Mouse (Mus musculus): ENCODE measurements around the gene Asb13. TPM values are rescaled to one million over a fixed set of nuclear protein-coding genes. Genes with fewer than 3 reads are reported as not detected.
A peak's percentile ranks its signal among the peaks of the same experiment; 100 is the strongest.

The Asb13 gene
- polyA plus RNA-seq, 1 experiment from 2014 or later, result 10.5 TPM

- H3K4me2 ChIP-seq (replicated peaks), result no peak overlapping the region
- H3K9me3 ChIP-seq, result no peaks in the 10 kb centered on the region
- no peaks in the 10 kb centered on the region for H3K27me3 ChIP-seq
- H3K4me3 ChIP-seq, result no peak overlapping the region
- no peak overlapping the region for H3K27ac ChIP-seq
- no peaks in the 10 kb centered on the region for H3K36me3 ChIP-seq
- no peak for ATAC-seq (ENCODE audit: low FRiP score, low read depth)
- WGBS, result 69% methylated on average over 11 of the region's 11 CpGs
- H3K4me1 ChIP-seq, result peaks cover 3% of the 10 kb centered on the region; the same call in 1 of the 2 replicates
- H3K9ac ChIP-seq, result no peak overlapping the region
Measured at GRCm38 (mm10) chr13:3636797-3637196, 3.0 kb downstream of the Asb13 start.

- ATAC-seq (ENCODE audit: low FRiP score, low read depth), result peak; percentile 73
- H3K4me3 ChIP-seq, result no peak overlapping the region
- WGBS, result 63% methylated on average over 9 of the region's 9 CpGs
- H3K27me3 ChIP-seq, result no peaks in the 10 kb centered on the region
- H3K4me1 ChIP-seq, result no peaks in the 10 kb centered on the region
- H3K36me3 ChIP-seq, result peaks cover 14% of the 10 kb centered on the region
- H3K27ac ChIP-seq, result no peak overlapping the region
- peaks cover 4% of the 10 kb centered on the region; the same call in 1 of the 2 replicates for H3K9me3 ChIP-seq
- H3K4me2 ChIP-seq (replicated peaks), result no peak overlapping the region
- H3K9ac ChIP-seq, result no peak overlapping the region
Measured at GRCm38 (mm10) chr13:3642049-3642448, 8.2 kb downstream of the Asb13 start.

GRCm38 (mm10) chr13:3642538-3642937 is 8.7 kb downstream of the Asb13 start:
- WGBS, result 86% methylated on average over 5 of the region's 5 CpGs
- ATAC-seq (ENCODE audit: low FRiP score, low read depth), result no peak
- H3K4me3 ChIP-seq, result no peak overlapping the region
- H3K27me3 ChIP-seq, result no peaks in the 10 kb centered on the region
- no peak overlapping the region for H3K9ac ChIP-seq
- H3K4me1 ChIP-seq, result no peaks in the 10 kb centered on the region
- peaks cover 15% of the 10 kb centered on the region for H3K36me3 ChIP-seq
- H3K9me3 ChIP-seq, result peaks cover 4% of the 10 kb centered on the region; the same call in 1 of the 2 replicates
- no peak overlapping the region for H3K4me2 ChIP-seq (replicated peaks)
- no peak overlapping the region for H3K27ac ChIP-seq

- no peak for ATAC-seq (ENCODE audit: low FRiP score, low read depth)
Measured at GRCm38 (mm10) chr13:3644871-3645270, 11.0 kb downstream of the Asb13 start.

GRCm38 (mm10) chr13:3645919-3646318 is 12.1 kb downstream of the Asb13 start:
- H3K4me1 ChIP-seq, result no peaks in the 10 kb centered on the region
- no peak overlapping the region for H3K4me3 ChIP-seq
- H3K9ac ChIP-seq, result no peak overlapping the region
- peaks cover 4% of the 10 kb centered on the region; the same call in 1 of the 2 replicates for H3K9me3 ChIP-seq
- H3K4me2 ChIP-seq (replicated peaks), result no peak overlapping the region
- ATAC-seq (ENCODE audit: low FRiP score, low read depth), result no peak
- no peaks in the 10 kb centered on the region for H3K27me3 ChIP-seq
- no peak overlapping the region for H3K27ac ChIP-seq
- WGBS, result 88% methylated on average over 3 of the region's 3 CpGs
- peaks cover 34% of the 10 kb centered on the region for H3K36me3 ChIP-seq

More at GRCm38 (mm10) chr13:3644871-3645270, 11.0 kb downstream of the Asb13 start:
- no peaks in the 10 kb centered on the region for H3K4me1 ChIP-seq
- H3K9me3 ChIP-seq, result peaks cover 4% of the 10 kb centered on the region; the same call in 1 of the 2 replicates
- H3K36me3 ChIP-seq, result peaks cover 24% of the 10 kb centered on the region
- H3K9ac ChIP-seq, result no peak overlapping the region
- H3K27ac ChIP-seq, result no peak overlapping the region
- H3K4me3 ChIP-seq, result no peak overlapping the region
- 93% methylated on average over 5 of the region's 5 CpGs for WGBS
- H3K4me2 ChIP-seq (replicated peaks), result no peak overlapping the region
- H3K27me3 ChIP-seq, result no peaks in the 10 kb centered on the region

GRCm38 (mm10) chr13:3646566-3646965 is 12.7 kb downstream of the Asb13 start:
- H3K9me3 ChIP-seq, result peaks cover 4% of the 10 kb centered on the region; the same call in 1 of the 2 replicates
- no peak overlapping the region for H3K4me3 ChIP-seq
- no peak overlapping the region for H3K9ac ChIP-seq
- ATAC-seq (ENCODE audit: low FRiP score, low read depth), result no peak
- 94% methylated on average over 7 of the region's 7 CpGs for WGBS
- no peak overlapping the region for H3K27ac ChIP-seq
- H3K27me3 ChIP-seq, result no peaks in the 10 kb centered on the region
- H3K4me1 ChIP-seq, result no peaks in the 10 kb centered on the region
- peaks cover 35% of the 10 kb centered on the region for H3K36me3 ChIP-seq
- no peak overlapping the region for H3K4me2 ChIP-seq (replicated peaks)

- Histone ChIP-seq H3K9ac (no peak overlapping the region), H3K4me2 (replicated peaks) (no peak overlapping the region), H3K27ac (no peak overlapping the region), H3K36me3 (peaks cover 51% of the 10 kb centered on the region), H3K4me1 (no peaks in the 10 kb centered on the region), H3K4me3 (no peak overlapping the region), H3K9me3 (peaks cover 4% of the 10 kb centered on the region; the same call in 1 of the 2 replicates), H3K27me3 (no peaks in the 10 kb centered on the region)
- ATAC-seq (ENCODE audit: low FRiP score, low read depth), result no peak
- WGBS, result 90% methylated on average over 4 of the region's 4 CpGs
Measured at GRCm38 (mm10) chr13:3650569-3650968, 16.7 kb downstream of the Asb13 start.

GRCm38 (mm10) chr13:3654432-3654831 is 20.6 kb downstream of the Asb13 start:
- Histone ChIP-seq H3K27me3 (no peaks in the 10 kb centered on the region), H3K4me3 (no peak overlapping the region), H3K27ac (no peak overlapping the region), H3K4me2 (replicated peaks) (no peak overlapping the region), H3K9me3 (no peaks in the 10 kb centered on the region), H3K9ac (no peak overlapping the region), H3K4me1 (peaks cover 5% of the 10 kb centered on the region; the same call in 1 of the 2 replicates), H3K36me3 (peaks cover 32% of the 10 kb centered on the region)
- WGBS, result 92% methylated on average over 2 of the region's 2 CpGs
- ATAC-seq (ENCODE audit: low FRiP score, low read depth), result no peak

- Histone ChIP-seq H3K27ac (no peak overlapping the region), H3K4me1 (peaks cover 5% of the 10 kb centered on the region; the same call in 1 of the 2 replicates), H3K27me3 (no peaks in the 10 kb centered on the region), H3K4me2 (replicated peaks) (no peak overlapping the region), H3K4me3 (no peak overlapping the region), H3K9me3 (no peaks in the 10 kb centered on the region), H3K36me3 (no peaks in the 10 kb centered on the region), H3K9ac (no peak overlapping the region)
- ATAC-seq (ENCODE audit: low FRiP score, low read depth), result no peak
- 52% methylated on average over 16 of the region's 16 CpGs for WGBS
Measured at GRCm38 (mm10) chr13:3659163-3660160, 25.6 kb downstream of the Asb13 start.

GRCm38 (mm10) chr13:3664241-3664640 is 30.4 kb downstream of the Asb13 start:
- no peak overlapping the region for H3K9ac ChIP-seq
- H3K4me2 ChIP-seq (replicated peaks), result no peak overlapping the region
- H3K4me3 ChIP-seq, result no peak overlapping the region
- no peak for ATAC-seq (ENCODE audit: low FRiP score, low read depth)
- no peak overlapping the region for H3K27ac ChIP-seq
- WGBS, result 64% methylated on average over 3 of the region's 3 CpGs
- peaks cover 14% of the 10 kb centered on the region for H3K4me1 ChIP-seq
- H3K36me3 ChIP-seq, result no peaks in the 10 kb centered on the region
- H3K27me3 ChIP-seq, result no peaks in the 10 kb centered on the region
- no peaks in the 10 kb centered on the region for H3K9me3 ChIP-seq

- no peak overlapping the region for H3K9ac ChIP-seq
- H3K4me1 ChIP-seq, result peaks cover 24% of the 10 kb centered on the region
- no peaks in the 10 kb centered on the region for H3K36me3 ChIP-seq
- ATAC-seq (ENCODE audit: low FRiP score, low read depth), result peak; percentile 57
- H3K4me3 ChIP-seq, result 0 out of 2 replicates have a peak overlapping the region, but pooled peaks have one; percentile 8
- H3K9me3 ChIP-seq, result no peaks in the 10 kb centered on the region
- peak overlapping the region; percentile 39; the same call in 1 of the 2 replicates for H3K4me2 ChIP-seq (replicated peaks)
- H3K27ac ChIP-seq, result no peak overlapping the region
- H3K27me3 ChIP-seq, result no peaks in the 10 kb centered on the region
- 19% methylated on average over 5 of the region's 5 CpGs for WGBS
Measured at GRCm38 (mm10) chr13:3665308-3665723, 31.5 kb downstream of the Asb13 start.

GRCm38 (mm10) chr13:3667288-3667873 is 33.5 kb downstream of the Asb13 start:
- Histone ChIP-seq H3K4me1 (peaks cover 27% of the 10 kb centered on the region), H3K27ac (no peak overlapping the region), H3K4me2 (replicated peaks) (no peak overlapping the region), H3K27me3 (no peaks in the 10 kb centered on the region), H3K4me3 (no peak overlapping the region), H3K36me3 (no peaks in the 10 kb centered on the region), H3K9me3 (peaks cover 4% of the 10 kb centered on the region; the same call in 1 of the 2 replicates), H3K9ac (no peak overlapping the region)
- WGBS, result 80% methylated on average over 5 of the region's 5 CpGs
- ATAC-seq (ENCODE audit: low FRiP score, low read depth), result no peak
